In the genomic region with DNA sequence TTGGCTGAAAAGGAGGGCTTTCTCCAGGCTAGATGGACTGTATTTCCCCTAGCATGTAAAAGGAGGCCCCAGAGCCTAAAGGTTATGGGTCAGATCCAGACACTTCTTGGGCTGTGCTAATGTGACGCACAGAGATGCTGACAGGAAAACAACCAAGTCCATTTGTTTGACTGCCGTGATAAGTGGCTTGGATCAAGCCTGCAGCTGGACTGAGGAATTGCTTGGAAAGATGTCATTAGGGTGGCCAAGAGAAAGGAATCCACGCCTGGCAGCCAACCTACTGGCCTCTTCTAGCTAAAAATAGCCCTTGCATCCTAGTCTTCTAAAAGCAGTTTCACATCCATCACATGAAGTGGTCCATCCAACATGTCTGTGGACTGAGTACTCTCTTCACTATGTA, we compare ENCODE assay signal across 19 mouse cellular contexts.
A peak's percentile ranks its signal among the peaks of the same experiment; 100 is the strongest.
DNase-seq lines count a peak whose midpoint lies in the region; ATAC-seq lines count a peak whose summit lies in the region.
"Had no signal": no experiment of that assay in that cellular context is flagged by ENCODE, and none has a peak within 500 bp of the region (broad histone marks: within the 10 kb centered on the region; RNA-seq: fewer than 3 reads in every experiment).

No protein-coding gene starts in this region.

- WGBS in heart, embryonic 10.5 days = 29% methylated on average over 3 of the region's 3 CpGs
- WGBS in heart, embryonic 13.5 days = 25% methylated on average over 3 of the region's 3 CpGs
- 80% methylated on average over 3 of the region's 3 CpGs for WGBS in midbrain, embryonic 10.5 days

- no peaks in the 10 kb centered on the region for H3K36me3 ChIP-seq in heart, embryonic 10.5 days
- H3K36me3 ChIP-seq in heart, embryonic 13.5 days = no peaks in the 10 kb centered on the region
- H3K36me3 ChIP-seq in midbrain, embryonic 10.5 days = no peaks in the 10 kb centered on the region
- H3K36me3 ChIP-seq: embryonic facial prominence, embryonic 10.5 days; heart, embryonic 15.5 days; hindbrain, embryonic 15.5 days had no signal

- no peak overlapping the region for H3K4me3 ChIP-seq in heart, embryonic 10.5 days
- no peak overlapping the region for H3K4me3 ChIP-seq in heart, embryonic 13.5 days
- H3K4me3 ChIP-seq in midbrain, embryonic 10.5 days = no peak overlapping the region
- H3K4me3 ChIP-seq: embryonic facial prominence, embryonic 10.5 days; forebrain, embryonic 13.5 days; gastrocnemius, adult 2 months; heart, embryonic 15.5 days; hindbrain, embryonic 15.5 days had no signal

- no peak overlapping the region for H3K4me2 ChIP-seq in heart, embryonic 13.5 days
- H3K4me2 ChIP-seq: forebrain, embryonic 13.5 days; heart, embryonic 15.5 days; hindbrain, embryonic 15.5 days had no signal

- H3K4me1 ChIP-seq in heart, embryonic 10.5 days = peaks cover 3% of the 10 kb centered on the region; the same call in 1 of the 2 replicates
- H3K4me1 ChIP-seq in heart, embryonic 13.5 days = peaks cover 7% of the 10 kb centered on the region
- peaks cover 5% of the 10 kb centered on the region; the same call in 1 of the 2 replicates for H3K4me1 ChIP-seq in midbrain, embryonic 10.5 days
- H3K4me1 ChIP-seq: embryonic facial prominence, embryonic 10.5 days; forebrain, embryonic 13.5 days; hindbrain, embryonic 15.5 days had no signal

- H3K9me3 ChIP-seq in heart, embryonic 10.5 days = no peaks in the 10 kb centered on the region
- H3K9me3 ChIP-seq in heart, embryonic 13.5 days = no peaks in the 10 kb centered on the region
- H3K9me3 ChIP-seq in midbrain, embryonic 10.5 days (replicated peaks) = no peaks in the 10 kb centered on the region
- H3K9me3 ChIP-seq: embryonic facial prominence, embryonic 10.5 days; forebrain, embryonic 13.5 days; heart, embryonic 15.5 days; hindbrain, embryonic 15.5 days had no signal

- no peak for ATAC-seq in heart, embryonic 13.5 days (ENCODE audit: extremely low read depth, insufficient number of reproducible peaks, low FRiP score, low TSS enrichment)
- ATAC-seq: forebrain, embryonic 13.5 days; intestine, embryonic 16.5 days; Patski had no signal

- no peak overlapping the region for H3K27ac ChIP-seq in heart, embryonic 10.5 days
- H3K27ac ChIP-seq in heart, embryonic 13.5 days (replicated peaks) = 0 out of 2 replicates have a peak overlapping the region, but pooled peaks have one; percentile 20
- no peak overlapping the region for H3K27ac ChIP-seq in midbrain, embryonic 10.5 days (replicated peaks)
- H3K27ac ChIP-seq: embryonic facial prominence, embryonic 10.5 days; forebrain, embryonic 13.5 days; gastrocnemius, adult 2 months; heart, embryonic 15.5 days; hindbrain, embryonic 15.5 days had no signal

- H3K27me3 ChIP-seq in heart, embryonic 10.5 days (ENCODE audit: insufficient read depth, poor library complexity, severe bottlenecking) = no peaks in the 10 kb centered on the region
- no peaks in the 10 kb centered on the region for H3K27me3 ChIP-seq in heart, embryonic 13.5 days (replicated peaks)
- H3K27me3 ChIP-seq in midbrain, embryonic 10.5 days (ENCODE audit: low read depth, poor library complexity, severe bottlenecking) = no peaks in the 10 kb centered on the region
- H3K27me3 ChIP-seq: CH12.LX; forebrain, embryonic 13.5 days; heart, embryonic 15.5 days; hindbrain, embryonic 15.5 days; Patski had no signal

- H3K9ac ChIP-seq in heart, embryonic 13.5 days = no peak overlapping the region
- H3K9ac ChIP-seq: forebrain, embryonic 13.5 days; heart, embryonic 15.5 days; hindbrain, embryonic 15.5 days had no signal

- intact Hi-C loops in heart, postnatal 25 days (cut with DNase I) = no loop called here
- intact Hi-C loops in left cerebral cortex, postnatal 4 days (cut with DNase I) = no loop called here

- DNase-seq in heart, adult 18-20 months = peak; percentile 37 to 58
- no peak for DNase-seq in heart, embryonic 10.5 days (ENCODE audit: low spot score)
- DNase-seq in heart, postnatal 25 days (ENCODE audit: low spot score) = peak; percentile 26
- no peak for DNase-seq in left cerebral cortex, postnatal 4 days
- DNase-seq in midbrain, embryonic 10.5 days (ENCODE audit: low spot score) = no peak
- DNase-seq: adrenal gland, adult 2 months; adrenal gland, postnatal 36 days; cerebellum, adult 2 months; cerebellum, postnatal 10 days; gastrocnemius, adult 2 months; kidney, adult 2 months had no signal

Comparison
In these comparisons a context has a peak if more than half of its experiments do, and no peak if none do; other contexts are left out.
1. DNase-seq: peak in heart, adult 18-20 months (2 of 2) and heart, postnatal 25 days (single experiment); none in heart, embryonic 10.5 days (single experiment), left cerebral cortex, postnatal 4 days (single experiment) and midbrain, embryonic 10.5 days (single experiment).